Mouse (Mus musculus): ENCODE results near the gene Kirrel3.

Kirrel3 gene

GRCm38 (mm10) chr9:34977700-34978099 is 492.0 kb downstream of the Kirrel3 start:
- no peak for DNase-seq (ENCODE audit: extremely low spot score, low spot score)

GRCm38 (mm10) chr9:34978229-34978628 is 492.5 kb downstream of the Kirrel3 start:
- DNase-seq (ENCODE audit: extremely low spot score, low spot score) = no peak

- no peak for DNase-seq (ENCODE audit: extremely low spot score, low spot score)
Observed at GRCm38 (mm10) chr9:34980516-34981265, 495.0 kb downstream of the Kirrel3 start.

- DNase-seq (ENCODE audit: extremely low spot score, low spot score) = peak; percentile 24
Observed at GRCm38 (mm10) chr9:34983513-34984462, 498.1 kb downstream of the Kirrel3 start.

GRCm38 (mm10) chr9:34986156-34986555 is 500.5 kb downstream of the Kirrel3 start:
- DNase-seq (ENCODE audit: extremely low spot score, low spot score) = no peak

- DNase-seq (ENCODE audit: extremely low spot score, low spot score) = no peak
Observed at GRCm38 (mm10) chr9:34987422-34988148, 501.9 kb downstream of the Kirrel3 start.

GRCm38 (mm10) chr9:34988683-34989082 is 503.0 kb downstream of the Kirrel3 start:
- DNase-seq (ENCODE audit: extremely low spot score, low spot score) = no peak

- DNase-seq (ENCODE audit: extremely low spot score, low spot score) = no peak
Observed at GRCm38 (mm10) chr9:34992201-34992600, 506.5 kb downstream of the Kirrel3 start.

- DNase-seq (ENCODE audit: extremely low spot score, low spot score) = no peak
Observed at GRCm38 (mm10) chr9:34993467-34994211, 507.9 kb downstream of the Kirrel3 start.

GRCm38 (mm10) chr9:34995078-34995477 is 509.4 kb downstream of the Kirrel3 start:
- no peak for DNase-seq (ENCODE audit: extremely low spot score, low spot score)

GRCm38 (mm10) chr9:34995660-34996378 is 510.1 kb downstream of the Kirrel3 start:
- no peak for DNase-seq (ENCODE audit: extremely low spot score, low spot score)

- no peak for DNase-seq (ENCODE audit: extremely low spot score, low spot score)
Observed at GRCm38 (mm10) chr9:34997880-34998865, 512.5 kb downstream of the Kirrel3 start.

GRCm38 (mm10) chr9:35004113-35004512 is 518.4 kb downstream of the Kirrel3 start:
- DNase-seq (ENCODE audit: extremely low spot score, low spot score) = no peak

- DNase-seq (ENCODE audit: extremely low spot score, low spot score) = no peak
Observed at GRCm38 (mm10) chr9:35007697-35008341, 522.1 kb downstream of the Kirrel3 start.

- DNase-seq (ENCODE audit: extremely low spot score, low spot score) = no peak
Observed at GRCm38 (mm10) chr9:35016762-35017161, 531.1 kb downstream of the Kirrel3 start.

GRCm38 (mm10) chr9:35017563-35017962 is 531.9 kb downstream of the Kirrel3 start:
- no peak for DNase-seq (ENCODE audit: extremely low spot score, low spot score)

- DNase-seq (ENCODE audit: extremely low spot score, low spot score) = no peak
Observed at GRCm38 (mm10) chr9:35018056-35018455, 532.4 kb downstream of the Kirrel3 start.

- peak; percentile 34 for DNase-seq (ENCODE audit: extremely low spot score, low spot score)
Observed at GRCm38 (mm10) chr9:35019372-35019771, 533.7 kb downstream of the Kirrel3 start.
